Mouse (Mus musculus): ENCODE results near the gene Yif1a. TPM values are rescaled to one million over a fixed set of nuclear protein-coding genes. Genes with fewer than 3 reads are reported as not detected.
A peak's percentile ranks its signal among the peaks of the same experiment; 100 is the strongest.

Yif1a gene
- polyA plus RNA-seq (2016; fragmentation: Nextera tagmentation; extraction: Ambion mirVana), result 54.4 and 56.4 TPM in 2 replicates

DNA sequence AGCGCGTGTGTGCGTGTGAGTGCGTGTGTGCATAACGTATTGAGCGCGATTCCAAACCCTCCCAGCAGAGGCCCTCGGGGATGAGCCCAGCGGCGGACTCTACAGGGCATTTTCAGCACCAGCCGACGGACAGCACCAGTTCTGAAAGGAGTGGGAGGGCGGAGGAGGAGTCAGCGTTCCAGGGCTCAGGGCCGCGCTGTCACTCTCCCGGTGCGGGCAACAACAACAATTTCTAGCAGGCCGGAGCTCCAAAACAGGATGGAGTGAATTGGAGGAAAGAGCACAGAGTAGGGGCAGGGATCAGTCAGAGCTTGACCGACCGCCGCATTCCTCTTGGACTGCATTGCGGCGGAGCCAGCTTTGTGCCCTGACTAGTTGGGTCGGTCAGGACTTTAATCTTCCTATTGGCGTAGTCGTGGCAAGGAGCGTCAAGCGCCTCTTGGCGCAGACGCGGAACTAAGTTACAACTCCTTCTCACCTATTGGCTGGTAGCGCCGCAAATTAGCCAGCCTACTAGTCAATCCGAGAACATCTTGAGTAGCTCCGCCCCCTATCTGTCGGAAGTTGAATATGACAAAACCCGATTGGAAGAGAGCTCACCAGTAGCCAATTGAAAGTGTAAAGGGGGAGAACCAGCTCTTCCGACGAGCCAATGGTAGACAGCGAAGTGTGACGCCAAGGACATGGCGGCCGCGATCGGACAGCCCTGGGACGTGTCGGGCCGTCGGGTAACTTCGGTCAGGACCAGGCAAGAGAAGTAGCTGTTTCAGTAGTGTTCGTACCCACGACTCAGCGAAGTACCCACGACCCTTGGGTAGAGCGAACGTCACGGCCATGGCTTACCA, at the start of gene Yif1a:
Gene Yif1a (plus strand): TSS at position 655 of the 845 bp plus-strand sequence.
- under 1% methylated on average over 58 of the region's 58 CpGs for WGBS
- H3K27ac ChIP-seq, result peak within 1 kb of the TSS; percentile 78
- H3K4me1 ChIP-seq, result peaks cover 29% of the 10 kb centered on the region

GRCm38 (mm10) chr19:5038709-5039156, 49.6 kb upstream of the Yif1a start, which contains the start of the genes B4gat1 and AC124502.3:
Gene B4gat1 (plus strand): TSS chr19:5038826.
Gene AC124502.3 (plus strand): TSS chr19:5038891.
- Histone ChIP-seq H3K36me3 (replicated peaks) (peaks cover 2% of the 10 kb centered on the region; the same call in 1 of the 2 replicates), H3K9ac (peak within 1 kb of the TSS; percentile 83), H3K27me3 (no peaks in the 10 kb centered on the region), H3K4me3 (replicated peaks) (peak within 1 kb of the TSS; percentile 82), H3K27ac (peak within 1 kb of the TSS; percentile 72), H3K4me1 (peaks cover 38% of the 10 kb centered on the region), H3K9me3 (no peaks in the 10 kb centered on the region), H3K4me2 (peak within 1 kb of the TSS; percentile 97)
- ATAC-seq (ENCODE audit: low FRiP score), result peak; percentile 90
- WGBS, result under 1% methylated on average over 43 of the region's 44 CpGs

More for the DNA sequence above, at the start of gene Yif1a:
- Histone ChIP-seq H3K9ac (peak within 1 kb of the TSS; percentile 74), H3K27me3 (peaks cover 35% of the 10 kb centered on the region), H3K36me3 (replicated peaks) (peaks cover 34% of the 10 kb centered on the region), H3K4me2 (peak within 1 kb of the TSS; percentile 87), H3K4me3 (replicated peaks) (peak within 1 kb of the TSS; percentile 85), H3K9me3 (no peaks in the 10 kb centered on the region)
- peak; percentile 96 for ATAC-seq (ENCODE audit: low FRiP score)

- peaks cover 38% of the 10 kb centered on the region for H3K4me1 ChIP-seq
- peaks cover 8% of the 10 kb centered on the region for H3K36me3 ChIP-seq (replicated peaks)
- WGBS, result 11% methylated on average over 41 of the region's 41 CpGs
- H3K9me3 ChIP-seq, result no peaks in the 10 kb centered on the region
- H3K27me3 ChIP-seq, result no peaks in the 10 kb centered on the region
- H3K9ac ChIP-seq, result peak overlapping the region; percentile 83
- peak overlapping the region; percentile 72 for H3K27ac ChIP-seq
- H3K4me3 ChIP-seq (replicated peaks), result peak overlapping the region; percentile 82
- ATAC-seq (ENCODE audit: low FRiP score), result peak; percentile 31
- peak overlapping the region; percentile 97 for H3K4me2 ChIP-seq
These were observed 48.8 kb upstream of the Yif1a start for GRCm38 (mm10) chr19:5039301-5040114.

- Histone ChIP-seq H3K9ac (peak within 1 kb of the TSS; percentile 83), H3K4me2 (peak within 1 kb of the TSS; percentile 97), H3K27me3 (no peaks in the 10 kb centered on the region), H3K27ac (peak within 1 kb of the TSS; percentile 9), H3K4me1 (peaks cover 38% of the 10 kb centered on the region), H3K36me3 (replicated peaks) (peaks cover 15% of the 10 kb centered on the region), H3K4me3 (replicated peaks) (peak within 1 kb of the TSS; percentile 82), H3K9me3 (no peaks in the 10 kb centered on the region)
- ATAC-seq (ENCODE audit: low FRiP score), result peak; percentile 79
- 7% methylated on average over 40 of the region's 40 CpGs for WGBS
These were observed 47.3 kb upstream of the Yif1a start, which contains the start of gene Brms1 for GRCm38 (mm10) chr19:5040862-5041523. Gene Brms1 (plus strand): TSS chr19:5041354.

DNA sequence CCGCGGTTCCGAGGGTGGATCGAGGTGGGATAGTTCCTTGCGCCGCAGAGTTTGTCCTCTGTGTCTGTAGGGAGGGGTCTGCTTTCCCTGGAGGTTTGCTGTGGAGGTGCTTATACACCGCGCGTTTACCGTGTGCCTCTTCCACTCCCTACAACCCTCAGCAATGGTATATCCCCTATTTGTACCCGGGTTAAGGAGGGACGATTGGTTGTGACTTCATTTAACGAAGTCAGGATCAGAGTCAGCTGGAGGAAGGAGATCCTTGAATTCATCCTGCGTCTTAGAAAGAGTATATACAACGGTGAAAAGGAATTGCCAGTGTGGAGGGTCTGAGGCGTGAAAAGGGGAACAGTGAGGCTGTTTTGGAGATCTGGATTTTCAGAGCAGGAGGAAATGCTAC, 46.8 kb upstream of the Yif1a start:
- Histone ChIP-seq H3K9ac (peak overlapping the region; percentile 83), H3K4me1 (peaks cover 38% of the 10 kb centered on the region), H3K27me3 (no peaks in the 10 kb centered on the region), H3K4me2 (peak overlapping the region; percentile 97), H3K9me3 (no peaks in the 10 kb centered on the region), H3K4me3 (replicated peaks) (peak overlapping the region; percentile 82), H3K36me3 (replicated peaks) (peaks cover 19% of the 10 kb centered on the region), H3K27ac (peak overlapping the region; percentile 9; the same call in 1 of the 2 replicates)
- ATAC-seq (ENCODE audit: low FRiP score), result no peak
- 3% methylated on average over 16 of the region's 16 CpGs for WGBS

- H3K36me3 ChIP-seq (replicated peaks), result peaks cover 51% of the 10 kb centered on the region
- no peak overlapping the region for H3K4me2 ChIP-seq
- H3K9me3 ChIP-seq, result no peaks in the 10 kb centered on the region
- no peak overlapping the region for H3K4me3 ChIP-seq (replicated peaks)
- peaks cover 25% of the 10 kb centered on the region for H3K4me1 ChIP-seq
- H3K9ac ChIP-seq, result no peak overlapping the region
- 88% methylated on average over 4 of the region's 4 CpGs for WGBS
- ATAC-seq (ENCODE audit: low FRiP score), result no peak
- peaks cover 8% of the 10 kb centered on the region for H3K27me3 ChIP-seq
- no peak overlapping the region for H3K27ac ChIP-seq
These were observed 42.8 kb upstream of the Yif1a start for GRCm38 (mm10) chr19:5045531-5045930.

- no peak overlapping the region for H3K27ac ChIP-seq
- WGBS, result 86% methylated on average over 14 of the region's 14 CpGs
- H3K36me3 ChIP-seq (replicated peaks), result peaks cover 51% of the 10 kb centered on the region
- H3K4me3 ChIP-seq (replicated peaks), result no peak overlapping the region
- no peak for ATAC-seq (ENCODE audit: low FRiP score)
- no peak overlapping the region for H3K9ac ChIP-seq
- H3K9me3 ChIP-seq, result no peaks in the 10 kb centered on the region
- H3K4me1 ChIP-seq, result peaks cover 22% of the 10 kb centered on the region
- H3K27me3 ChIP-seq, result peaks cover 37% of the 10 kb centered on the region
- no peak overlapping the region for H3K4me2 ChIP-seq
These were observed 39.9 kb upstream of the Yif1a start for GRCm38 (mm10) chr19:5048138-5049056.

- H3K4me3 ChIP-seq (replicated peaks), result no peak overlapping the region
- no peak overlapping the region for H3K4me2 ChIP-seq
- no peaks in the 10 kb centered on the region for H3K9me3 ChIP-seq
- H3K4me1 ChIP-seq, result peaks cover 22% of the 10 kb centered on the region
- ATAC-seq (ENCODE audit: low FRiP score), result no peak
- 0 out of 2 replicates have a peak overlapping the region, but pooled peaks have one; percentile 22 for H3K9ac ChIP-seq
- 74% methylated on average over 6 of the region's 6 CpGs for WGBS
- H3K27ac ChIP-seq, result peak overlapping the region; percentile 6; the same call in 1 of the 2 replicates
- H3K27me3 ChIP-seq, result peaks cover 45% of the 10 kb centered on the region
- H3K36me3 ChIP-seq (replicated peaks), result peaks cover 43% of the 10 kb centered on the region
These were observed 39.0 kb upstream of the Yif1a start for GRCm38 (mm10) chr19:5049325-5049724.

DNA sequence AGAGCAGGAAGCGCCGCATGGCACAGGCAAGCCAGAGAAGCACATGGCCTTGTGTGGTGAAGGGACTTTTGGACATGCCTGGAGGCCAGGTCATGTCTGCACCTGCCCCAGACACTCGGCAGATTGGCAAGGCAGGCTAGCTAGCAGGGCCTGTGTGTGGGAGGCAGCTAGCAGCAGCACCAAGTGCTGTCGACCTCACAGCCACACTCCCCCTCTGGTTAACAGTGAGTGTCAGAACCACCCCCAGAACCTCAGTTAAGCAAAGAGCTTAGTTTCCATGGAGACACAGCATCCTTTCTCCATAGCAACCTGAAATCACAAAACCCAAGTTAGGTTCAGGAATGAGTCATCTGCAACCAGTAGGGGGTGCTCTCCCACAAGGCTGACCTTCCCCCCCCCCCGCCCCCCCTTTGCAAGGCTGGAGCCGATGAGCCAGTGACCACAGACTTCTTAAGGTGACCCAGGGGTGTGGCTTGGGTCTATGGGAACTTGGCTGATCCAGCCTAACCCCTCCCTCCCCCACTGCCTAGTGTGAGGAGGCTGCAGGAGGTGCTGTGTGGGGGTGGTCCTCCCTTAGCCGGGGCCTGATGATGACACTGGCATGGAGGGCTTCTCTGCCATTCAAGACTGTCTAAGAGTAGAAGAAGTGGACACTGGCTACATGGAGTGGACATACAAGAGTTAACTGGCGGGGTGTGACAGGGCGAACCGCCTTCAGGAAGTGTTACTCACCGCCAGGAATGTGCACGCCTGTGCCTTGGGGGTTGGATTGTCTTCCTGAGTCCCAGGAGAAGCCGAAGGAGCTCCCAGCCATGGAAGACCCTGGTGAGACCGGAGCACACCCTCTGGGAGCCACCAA, 38.1 kb upstream of the Yif1a start, which contains the start of gene Rin1:
Gene Rin1 (plus strand): TSS at position 435 of the 859 bp plus-strand sequence.
- peak; percentile 50; the same call in 1 of the 2 replicates for ATAC-seq (ENCODE audit: low FRiP score)
- Histone ChIP-seq H3K9ac (0 out of 2 replicates have a peak within 1 kb of the TSS, but pooled peaks have one; percentile 22), H3K4me2 (peak within 1 kb of the TSS; percentile 8; the same call in 1 of the 2 replicates), H3K27me3 (peaks cover 48% of the 10 kb centered on the region), H3K9me3 (no peaks in the 10 kb centered on the region), H3K4me1 (peaks cover 22% of the 10 kb centered on the region), H3K4me3 (replicated peaks) (peak within 1 kb of the TSS; percentile 15; the same call in 1 of the 2 replicates), H3K36me3 (replicated peaks) (peaks cover 43% of the 10 kb centered on the region), H3K27ac (peak within 1 kb of the TSS; percentile 21; the same call in 1 of the 2 replicates)
- 19% methylated on average over 14 of the region's 14 CpGs for WGBS

- Histone ChIP-seq H3K4me3 (replicated peaks) (0 out of 2 replicates have a peak overlapping the region, but pooled peaks have one; percentile 15), H3K27ac (no peak overlapping the region), H3K9me3 (no peaks in the 10 kb centered on the region), H3K4me1 (peaks cover 22% of the 10 kb centered on the region), H3K4me2 (peak overlapping the region; percentile 8; the same call in 1 of the 2 replicates), H3K9ac (no peak overlapping the region), H3K36me3 (replicated peaks) (peaks cover 35% of the 10 kb centered on the region), H3K27me3 (peaks cover 48% of the 10 kb centered on the region)
- 6% methylated on average over 17 of the region's 17 CpGs for WGBS
- no peak for ATAC-seq (ENCODE audit: low FRiP score)
These were observed 37.3 kb upstream of the Yif1a start for GRCm38 (mm10) chr19:5051031-5051430.

Data from forebrain, embryonic 12.5 days (tissue).